Mouse (Mus musculus) heart, postnatal 0 days (tissue): ENCODE data around the gene Rasgrf1. TPM values are rescaled to one million over a fixed set of nuclear protein-coding genes. Genes with fewer than 3 reads are reported as not detected.

Experiments
- ATAC-seq: fragments of 200-750 bp; cut with Nextera tagmentation; 2 replicates; pipeline ENCODE4 v1.8.0; 2017; ENCODE audit warnings: low read depth, moderate number of reproducible peaks, moderate library complexity; ENCODE audit not compliant: insufficient read depth
- DNase-seq: peaks from one replicate; pipeline ENCODE4 v3.0.0-alpha.2; 2016; ENCODE audit warnings: low spot score
- H3K27ac ChIP-seq: fragments of 300-500 bp; sonication (generic); 2 replicates; pipeline ENCODE4 v1.5.1; 2014; ENCODE audit warnings: low read depth, mild to moderate bottlenecking
- H3K27me3 ChIP-seq: fragments of 300-500 bp; sonication (generic); 2 replicates; pipeline ENCODE4 v1.6.1; 2014; ENCODE audit warnings: low read length, mixed read lengths; ENCODE audit not compliant: control insufficient read depth, insufficient read depth
- H3K36me3 ChIP-seq: fragments of 300-500 bp; sonication (generic); replicated peaks from 2 replicates; pipeline ENCODE4 v1.6.1; 2014; ENCODE audit warnings: low read length, mixed read lengths; ENCODE audit not compliant: control insufficient read depth, insufficient read depth
- H3K4me1 ChIP-seq: fragments of 300-500 bp; sonication (generic); 2 replicates; pipeline ENCODE4 v1.6.1; 2014; ENCODE audit warnings: antibody characterized with exemption; ENCODE audit not compliant: control insufficient read depth, insufficient read depth
- H3K4me2 ChIP-seq: fragments of 300-500 bp; sonication (generic); 2 replicates; pipeline ENCODE4 v1.6.1; 2014; ENCODE audit warnings: low read depth, mild to moderate bottlenecking, low read length, moderate library complexity
- H3K4me3 ChIP-seq: fragments of 300-500 bp; sonication (generic); 2 replicates; pipeline ENCODE4 v1.5.1; 2014; ENCODE audit warnings: low read depth, low read length
- H3K9ac ChIP-seq: fragments of 300-500 bp; sonication (generic); replicated peaks from 2 replicates; pipeline ENCODE4 v1.6.1; 2014; ENCODE audit warnings: low read depth, low read length, mixed read lengths
- H3K9me3 ChIP-seq: fragments of 300-500 bp; sonication (generic); replicated peaks from 2 replicates; pipeline ENCODE4 v1.6.1; 2016; ENCODE audit warnings: low read length; ENCODE audit not compliant: control insufficient read depth
- CTCF ChIP-seq: IDR thresholded peaks from 2 replicates; pipeline ENCODE4 v1.5.1; 2016; ENCODE audit warnings: antibody characterized with exemption, control low read depth, low read depth
- EP300 ChIP-seq: IDR thresholded peaks from 2 replicates; pipeline ENCODE4 v1.6.1; 2016; ENCODE audit warnings: antibody characterized with exemption, low read depth
- WGBS: fragments of 180-500 bp; shearing (Covaris S2); extraction: QIAGEN DNeasy Blood & Tissue Kit; methylation state at CpG from one replicate; pipeline ENCODE4 v1.1.7; 2014; 5-methylcytosine and 5-hydroxymethylcytosine counted together
- polyA plus RNA-seq: library from polyadenylated mRNA; unstranded; fragments of >200 nt; fragmentation: Nextera tagmentation; extraction: Ambion mirVana; gene quantifications from 2 replicates; pipeline ENCODE4 v1.2.1, GENCODE M21; 2015
- total RNA-seq: library from RNA; depleted of rRNA; stranded (reverse); fragments of >200 nt; gene quantifications from 2 replicates; pipeline ENCODE4 v1.2.3, GENCODE M21; 2014; ENCODE audit warnings: low replicate concordance

Rasgrf1 gene
- total and polyA plus RNA-seq, 2 experiments from 2014 or later = not detected

GRCm38 (mm10) chr9:89913135-89913534 is 3.4 kb downstream of the Rasgrf1 start:
- no peak overlapping the region for H3K4me2 ChIP-seq
- H3K9ac ChIP-seq = no peak overlapping the region
- peaks cover 65% of the 10 kb centered on the region for H3K27me3 ChIP-seq
- H3K9me3 ChIP-seq = no peaks in the 10 kb centered on the region
- 50% methylated on average over 4 of the region's 4 CpGs for WGBS
- no peak overlapping the region for H3K4me3 ChIP-seq
- H3K36me3 ChIP-seq = no peaks in the 10 kb centered on the region
- no peak for DNase-seq
- peaks cover 6% of the 10 kb centered on the region for H3K4me1 ChIP-seq
- TF ChIP-seq EP300 (no peak), CTCF (no peak)
- ATAC-seq = no peak
- H3K27ac ChIP-seq = no peak overlapping the region

- Histone ChIP-seq H3K27ac (no peak overlapping the region), H3K4me1 (no peaks in the 10 kb centered on the region), H3K4me2 (no peak overlapping the region), H3K4me3 (no peak overlapping the region), H3K9ac (no peak overlapping the region), H3K9me3 (no peaks in the 10 kb centered on the region), H3K27me3 (peaks cover 42% of the 10 kb centered on the region), H3K36me3 (no peaks in the 10 kb centered on the region)
- no peak for DNase-seq
- no peak for ATAC-seq
- WGBS = 84% methylated on average over 7 of the region's 7 CpGs
- no peak for TF ChIP-seq CTCF
Measured at GRCm38 (mm10) chr9:89916471-89916870, 6.8 kb downstream of the Rasgrf1 start.

GRCm38 (mm10) chr9:89917431-89917830 is 7.7 kb downstream of the Rasgrf1 start:
- ATAC-seq (no peak), DNase-seq (no peak)
- Histone ChIP-seq H3K27ac (no peak overlapping the region), H3K36me3 (no peaks in the 10 kb centered on the region), H3K4me2 (no peak overlapping the region), H3K9ac (no peak overlapping the region), H3K4me3 (no peak overlapping the region), H3K9me3 (no peaks in the 10 kb centered on the region), H3K27me3 (peaks cover 32% of the 10 kb centered on the region), H3K4me1 (no peaks in the 10 kb centered on the region)
- 81% methylated on average over 1 of the region's 1 CpGs for WGBS
- TF ChIP-seq EP300 = no peak
- TF ChIP-seq CTCF = no peak

GRCm38 (mm10) chr9:89918832-89919231 is 9.1 kb downstream of the Rasgrf1 start:
- WGBS = 76% methylated on average over 5 of the region's 5 CpGs
- Histone ChIP-seq H3K36me3 (no peaks in the 10 kb centered on the region), H3K27me3 (0 out of 2 replicates have a peak, but pooled peaks cover 20% of the 10 kb centered on the region), H3K27ac (no peak overlapping the region), H3K9me3 (no peaks in the 10 kb centered on the region), H3K4me1 (no peaks in the 10 kb centered on the region), H3K9ac (no peak overlapping the region), H3K4me2 (no peak overlapping the region), H3K4me3 (no peak overlapping the region)
- DNase-seq = no peak
- ATAC-seq = no peak
- TF ChIP-seq CTCF (no peak), EP300 (no peak)

- DNase-seq (no peak), ATAC-seq (no peak)
- Histone ChIP-seq H3K27ac (no peak overlapping the region), H3K36me3 (no peaks in the 10 kb centered on the region), H3K4me1 (no peaks in the 10 kb centered on the region), H3K9me3 (peaks cover 8% of the 10 kb centered on the region; the same call in 1 of the 2 replicates), H3K27me3 (0 out of 2 replicates have a peak, but pooled peaks cover 13% of the 10 kb centered on the region), H3K4me3 (no peak overlapping the region), H3K9ac (no peak overlapping the region), H3K4me2 (no peak overlapping the region)
- TF ChIP-seq EP300 = no peak
- 72% methylated on average over 9 of the region's 9 CpGs for WGBS
Measured at GRCm38 (mm10) chr9:89921121-89921520, 11.4 kb downstream of the Rasgrf1 start.

GRCm38 (mm10) chr9:89922666-89923065 is 13.0 kb downstream of the Rasgrf1 start:
- TF ChIP-seq CTCF (no peak), EP300 (no peak)
- Histone ChIP-seq H3K4me2 (no peak overlapping the region), H3K27me3 (0 out of 2 replicates have a peak, but pooled peaks cover 10% of the 10 kb centered on the region), H3K4me1 (no peaks in the 10 kb centered on the region), H3K9ac (no peak overlapping the region), H3K9me3 (peaks cover 9% of the 10 kb centered on the region; the same call in 1 of the 2 replicates), H3K4me3 (no peak overlapping the region), H3K27ac (no peak overlapping the region), H3K36me3 (no peaks in the 10 kb centered on the region)
- no peak for DNase-seq
- WGBS = 78% methylated on average over 1 of the region's 1 CpGs
- ATAC-seq = no peak
